Mouse (Mus musculus) thymus, adult 2 months (tissue): ENCODE data around the gene Slc39a2. TPM values are rescaled to one million over a fixed set of nuclear protein-coding genes. Genes with fewer than 3 reads are reported as not detected.
"Not testable (repeated sequence)": the region's sequence is repeated elsewhere in the genome, so short reads cannot be mapped to it uniquely, and the experiment has no call there.

ENCODE experiments used
- DNase-seq: peaks from one replicate; pipeline ENCODE4 v3.0.0; 2021
- H3K27ac ChIP-seq: fragments of 200-500 bp; 2 replicates; pipeline ENCODE4 v1.5.1; 2012; ENCODE audit warnings: low read length, control low read depth; ENCODE audit not compliant: control insufficient read depth, insufficient read depth
- H3K27me3 ChIP-seq: fragments of 200-500 bp; 2 replicates; pipeline ENCODE4 v1.6.1; 2012; ENCODE audit warnings: mild to moderate bottlenecking, low read length, moderate library complexity, mixed read lengths; ENCODE audit not compliant: control insufficient read depth, insufficient read depth
- H3K36me3 ChIP-seq: fragments of 200-500 bp; 2 replicates; pipeline ENCODE4 v1.6.1; 2012; ENCODE audit warnings: mild to moderate bottlenecking, low read length, moderate library complexity; ENCODE audit not compliant: control insufficient read depth, insufficient read depth
- H3K4me1 ChIP-seq: fragments of 200-500 bp; replicated peaks from 2 replicates; pipeline ENCODE4 v1.6.1; 2012; ENCODE audit warnings: low read length; ENCODE audit not compliant: control insufficient read depth, insufficient read depth
- H3K4me3 ChIP-seq: fragments of 200-500 bp; 2 replicates; pipeline ENCODE4 v1.5.1; 2012; ENCODE audit warnings: mild to moderate bottlenecking, low read length, control low read depth, moderate library complexity; ENCODE audit not compliant: control insufficient read depth, insufficient read depth
- CTCF ChIP-seq: fragments of 200-500 bp; IDR thresholded peaks from 2 replicates; pipeline ENCODE4 v1.5.1; 2012; ENCODE audit warnings: mild to moderate bottlenecking, control low read depth, low read length, moderate library complexity, borderline replicate concordance; ENCODE audit not compliant: control insufficient read depth, poor library complexity, insufficient read depth; ENCODE audit errors: extremely low read depth
- POLR2A ChIP-seq: fragments of 200-500 bp; IDR thresholded peaks from 2 replicates; pipeline ENCODE4 v1.6.1; 2012; ENCODE audit warnings: mild to moderate bottlenecking, low read length, control low read depth, moderate library complexity; ENCODE audit not compliant: control insufficient read depth, poor library complexity, insufficient read depth; ENCODE audit errors: extremely low read depth
- WGBS: fragments of 180-500 bp; shearing (Covaris S2); methylation state at CpG from one replicate; pipeline ENCODE4 v1.1.7; 2018; 5-methylcytosine and 5-hydroxymethylcytosine counted together
- polyA plus RNA-seq: library from polyadenylated mRNA; depleted of rRNA; stranded (reverse); fragments of >200 nt; gene quantifications from 2 replicates; pipeline ENCODE4 v1.2.3, GENCODE M21; 2012; rRNA removed

Gene Slc39a2
- polyA plus RNA-seq, result 0.84 and 1.5 TPM in 2 replicates

DNA sequence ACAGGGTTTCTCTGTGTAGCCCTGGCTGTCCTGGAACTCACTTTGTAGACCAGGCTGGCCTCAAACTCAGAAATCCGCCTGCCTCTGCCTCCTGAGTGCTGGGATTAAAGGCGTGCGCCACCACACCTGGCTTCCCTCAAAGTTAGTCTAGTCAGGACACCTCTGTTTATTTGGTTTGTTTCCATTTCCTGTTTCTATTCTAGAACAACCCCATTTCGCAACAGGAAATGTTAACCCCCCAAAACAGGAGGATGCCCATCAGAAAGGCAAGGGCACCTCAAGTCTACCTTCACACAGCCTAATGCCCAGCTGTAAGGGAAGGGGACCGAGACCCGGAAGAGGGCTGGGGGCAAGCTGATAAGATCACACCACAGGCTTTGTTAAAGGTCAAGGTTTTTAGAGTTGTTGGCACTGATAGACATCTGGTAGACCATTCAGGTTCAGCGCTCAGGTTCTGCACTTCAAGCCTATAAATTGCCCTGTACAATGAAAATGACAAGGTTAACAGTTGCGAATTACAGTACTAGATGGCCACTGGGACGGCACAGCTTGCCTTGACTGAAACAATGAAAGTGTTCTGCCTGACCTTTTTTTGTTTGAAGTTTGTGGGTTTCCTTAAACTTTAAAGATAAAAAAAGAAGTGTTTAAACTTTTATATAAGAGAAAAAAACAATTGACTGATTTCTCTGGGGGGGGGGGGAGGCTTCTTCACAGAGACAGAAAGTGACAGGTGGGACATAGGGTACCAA, at the start of gene Slc39a2:
Gene Slc39a2, plus strand, starts transcription at position 699 of the 749 bp plus-strand sequence.
- Histone ChIP-seq H3K27ac (peak within 1 kb of the TSS; percentile 19; the same call in 1 of the 2 replicates), H3K27me3 (no peaks in the 10 kb centered on the region), H3K36me3 (peaks cover 35% of the 10 kb centered on the region), H3K4me1 (peaks cover 3% of the 10 kb centered on the region), H3K4me3 (no peak within 1 kb of the TSS)
- DNase-seq, result no peak
- 78% methylated on average over 9 of the region's 9 CpGs for WGBS
- TF ChIP-seq CTCF (no peak), POLR2A (no peak)

GRCm38 (mm10) chr14:51843882-51844281, 48.8 kb upstream of the Slc39a2 start:
- Histone ChIP-seq H3K36me3 (no peaks in the 10 kb centered on the region), H3K27ac (no peak overlapping the region), H3K27me3 (no peaks in the 10 kb centered on the region), H3K4me3 (no peak overlapping the region), H3K4me1 (no peaks in the 10 kb centered on the region)
- DNase-seq, result no peak
- TF ChIP-seq POLR2A (no peak), CTCF (no peak)

GRCm38 (mm10) chr14:51846566-51846965, 46.1 kb upstream of the Slc39a2 start:
- 86% methylated on average over 3 of the region's 3 CpGs for WGBS
- Histone ChIP-seq H3K36me3 (no peaks in the 10 kb centered on the region), H3K27ac (no peak overlapping the region), H3K4me3 (no peak overlapping the region), H3K4me1 (no peaks in the 10 kb centered on the region), H3K27me3 (no peaks in the 10 kb centered on the region)
- no peak for TF ChIP-seq CTCF
- no peak for TF ChIP-seq POLR2A
- DNase-seq, result no peak

GRCm38 (mm10) chr14:51851006-51851405, 41.7 kb upstream of the Slc39a2 start:
- H3K4me3 ChIP-seq, H3K4me1 ChIP-seq, H3K36me3 ChIP-seq, DNase-seq, H3K27ac ChIP-seq, H3K27me3 ChIP-seq: not testable (repeated sequence)
- 51% methylated on average over 3 of the region's 3 CpGs for WGBS

GRCm38 (mm10) chr14:51853399-51853798, 39.3 kb upstream of the Slc39a2 start, which contains the start of gene Ear6:
Ear6 (plus strand) TSS chr14:51853699.
- no peaks in the 10 kb centered on the region for H3K4me1 ChIP-seq
- H3K36me3 ChIP-seq, result no peaks in the 10 kb centered on the region
- no peak for DNase-seq
- no peak within 1 kb of the TSS for H3K27ac ChIP-seq
- no peak within 1 kb of the TSS for H3K4me3 ChIP-seq
- TF ChIP-seq CTCF, result no peak
- no peak for TF ChIP-seq POLR2A
- H3K27me3 ChIP-seq, result no peaks in the 10 kb centered on the region

DNA sequence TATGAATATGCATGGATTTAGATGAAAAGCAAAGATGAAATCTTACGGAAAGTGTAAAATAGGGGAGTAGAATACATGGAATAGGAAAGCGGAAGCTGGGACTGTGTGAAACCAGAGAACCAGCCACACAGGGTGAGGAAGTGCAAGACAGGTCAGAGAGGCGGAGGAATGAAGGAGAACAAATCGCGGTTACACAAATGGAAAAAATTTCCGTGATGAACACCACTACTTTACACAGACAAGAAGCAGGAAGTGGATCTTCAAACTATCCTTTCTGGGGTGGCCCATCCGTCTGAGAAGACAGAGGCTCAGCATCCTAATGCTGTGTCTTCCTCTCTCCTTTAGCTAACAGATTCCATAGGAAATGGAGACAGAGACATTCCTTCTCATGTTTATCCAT, 37.4 kb upstream of the Slc39a2 start:
- WGBS, result 61% methylated on average over 7 of the region's 7 CpGs
- DNase-seq, result not testable (repeated sequence)

DNA sequence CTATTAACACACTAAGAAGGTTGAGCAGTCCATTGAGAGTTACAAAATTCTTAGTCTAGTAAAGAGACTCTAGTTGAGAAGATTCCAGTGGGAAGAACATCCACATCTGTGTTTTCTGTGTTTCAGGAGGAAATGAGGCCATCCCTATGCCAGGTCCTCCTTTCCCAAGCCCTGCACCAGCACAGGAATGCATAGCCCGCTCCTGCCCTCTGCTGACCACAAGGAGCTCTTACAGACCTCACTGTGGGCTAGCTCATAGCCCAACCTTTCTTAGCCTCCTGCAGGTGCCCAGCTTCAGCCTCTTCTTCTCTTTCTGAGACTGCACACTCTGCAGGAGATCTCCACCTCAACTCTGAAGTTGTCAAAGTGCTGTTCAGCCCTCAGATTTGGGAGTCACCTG, 29.1 kb upstream of the Slc39a2 start:
- 26% methylated on average over 1 of the region's 1 CpGs for WGBS
- not testable (repeated sequence) for H3K27ac ChIP-seq, H3K4me1 ChIP-seq, DNase-seq, H3K4me3 ChIP-seq, H3K27me3 ChIP-seq, H3K36me3 ChIP-seq

More for the DNA sequence above, 37.4 kb upstream of the Slc39a2 start:
- H3K4me1 ChIP-seq, H3K36me3 ChIP-seq, H3K27ac ChIP-seq, H3K27me3 ChIP-seq, H3K4me3 ChIP-seq: not testable (repeated sequence)
